Mouse (Mus musculus) neural tube, embryonic 10.5 days (tissue): ENCODE results near the gene Syne1.
A peak's percentile ranks its signal among the peaks of the same experiment; 100 is the strongest.

Experiments
- DNase-seq: peaks from one replicate; pipeline ENCODE4 v3.0.0-alpha.2; 2017; ENCODE audit warnings: low spot score; ENCODE audit errors: extremely low spot score

The Syne1 gene

DNA sequence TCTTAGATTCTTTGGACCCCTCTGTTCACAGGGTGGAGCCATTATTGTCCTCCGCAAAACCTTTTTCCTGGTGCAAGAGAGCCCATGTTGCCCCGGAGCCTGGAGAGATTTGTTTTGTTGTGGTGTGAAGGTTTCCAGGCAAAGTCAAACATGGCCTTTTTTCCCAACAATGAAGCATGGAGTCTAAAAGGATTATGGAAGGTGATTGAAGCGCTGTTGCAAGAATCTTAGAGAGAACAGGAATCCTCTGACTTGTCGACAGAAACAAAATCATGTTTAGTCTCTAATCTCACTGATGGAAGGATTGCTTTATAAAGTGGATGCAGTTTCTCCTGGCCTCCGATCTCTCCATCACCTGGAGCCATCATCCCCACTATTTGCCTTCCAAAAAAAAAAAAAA, at the start of gene Syne1:
TSS of gene Syne1 (minus strand) at position 101 of the 400 bp plus-strand sequence.
- no peak for DNase-seq

DNA sequence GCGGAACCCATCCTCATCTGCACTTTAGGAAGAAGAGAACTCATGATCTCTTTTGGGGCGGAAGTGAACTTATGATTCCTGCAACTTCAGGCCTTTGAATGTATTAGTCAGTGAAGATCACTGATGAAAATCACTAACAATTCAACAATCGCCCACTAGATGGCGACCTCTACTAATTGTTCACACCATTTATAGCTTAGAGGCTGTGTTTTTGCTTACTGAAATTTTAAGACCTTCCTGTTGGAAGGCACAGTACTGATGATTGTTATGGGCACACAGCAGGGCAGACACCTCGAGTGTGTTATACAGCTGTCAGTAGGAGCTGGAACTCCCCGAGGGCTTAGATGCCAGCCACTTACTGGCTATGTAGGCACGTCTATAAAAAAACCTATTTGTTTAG, 48.8 kb upstream of the Syne1 start:
- DNase-seq: peak; percentile 63

DNA sequence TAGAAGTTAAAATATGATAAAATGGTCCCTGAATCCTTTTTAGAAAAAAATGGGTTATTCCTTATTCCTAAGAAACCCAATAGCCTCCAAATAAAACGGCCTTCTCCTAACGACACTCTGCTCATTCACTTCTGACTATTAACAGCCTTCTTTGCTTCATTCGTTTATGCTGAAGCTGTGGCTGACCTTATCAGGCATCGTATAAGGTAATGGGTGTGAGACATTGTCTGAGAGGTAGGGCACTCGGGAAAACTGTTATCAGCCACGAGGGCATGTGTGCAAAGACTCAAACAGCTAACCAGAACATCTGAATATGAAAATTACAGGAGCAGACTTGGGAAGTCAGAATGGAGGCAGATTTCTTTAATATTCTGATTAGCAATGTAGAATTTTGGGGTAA, 45.3 kb upstream of the Syne1 start:
- no peak for DNase-seq

DNA sequence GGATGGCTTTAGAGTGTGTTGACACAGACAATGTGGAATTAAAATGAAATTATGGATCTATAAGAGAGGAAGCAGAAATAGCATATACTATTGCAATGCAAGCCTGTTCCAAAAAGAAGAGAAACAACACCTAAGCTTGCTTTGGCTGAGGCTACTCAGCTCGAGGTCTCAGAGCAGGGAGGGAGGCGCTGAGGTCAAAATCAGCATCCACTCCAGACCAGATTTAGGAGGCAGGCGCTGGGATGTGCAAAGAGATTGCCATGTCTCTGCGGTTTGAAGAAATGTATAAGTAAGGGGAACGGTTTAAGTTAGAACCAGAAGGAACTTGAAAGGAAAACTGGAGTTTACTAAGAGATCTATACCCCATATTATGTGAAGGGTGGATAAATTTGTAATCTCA, 43.2 kb upstream of the Syne1 start:
- no peak for DNase-seq

DNA sequence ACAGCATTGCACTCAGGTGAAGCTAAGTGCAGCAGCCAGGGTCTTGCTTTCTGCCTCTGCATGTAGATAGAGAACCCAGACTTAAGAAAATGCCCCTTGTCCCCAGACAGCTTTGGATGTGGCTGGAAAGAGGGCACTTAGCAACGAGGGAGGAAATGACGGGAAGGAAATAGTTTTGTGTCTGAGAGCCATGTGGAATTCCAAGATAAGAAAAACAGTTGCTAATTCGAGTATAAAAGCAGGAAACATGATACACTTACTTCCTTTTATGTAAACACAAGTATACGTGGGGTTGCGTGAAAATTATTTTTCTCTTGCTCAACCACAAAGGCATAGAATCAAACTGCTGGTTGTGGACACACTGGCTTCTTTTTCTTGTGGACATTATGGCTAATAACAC, 42.2 kb upstream of the Syne1 start, which contains the start of gene Myct1:
TSS of gene Myct1 (plus strand) at position 312 of the 400 bp plus-strand sequence.
- no peak for DNase-seq

DNA sequence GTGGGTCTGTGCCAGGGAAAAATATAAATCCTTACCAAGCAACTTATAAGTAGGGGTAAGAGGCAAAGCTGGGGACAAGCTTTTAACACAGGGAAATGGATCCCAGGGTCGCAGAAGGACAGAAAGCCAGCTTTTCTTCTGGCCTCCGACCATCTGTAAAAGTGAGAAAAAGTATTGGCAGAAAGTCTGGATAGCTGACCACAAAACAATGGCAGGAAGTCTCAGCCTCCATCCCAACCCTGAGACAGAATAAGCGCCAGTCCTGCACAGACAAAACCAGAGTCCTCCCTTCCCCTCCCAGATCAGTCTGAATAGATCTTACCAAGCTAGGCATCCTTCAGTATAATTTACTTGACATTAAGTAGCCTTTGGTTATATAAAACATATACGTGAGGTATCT, 40.7 kb upstream of the Syne1 start:
- no peak for DNase-seq

DNA sequence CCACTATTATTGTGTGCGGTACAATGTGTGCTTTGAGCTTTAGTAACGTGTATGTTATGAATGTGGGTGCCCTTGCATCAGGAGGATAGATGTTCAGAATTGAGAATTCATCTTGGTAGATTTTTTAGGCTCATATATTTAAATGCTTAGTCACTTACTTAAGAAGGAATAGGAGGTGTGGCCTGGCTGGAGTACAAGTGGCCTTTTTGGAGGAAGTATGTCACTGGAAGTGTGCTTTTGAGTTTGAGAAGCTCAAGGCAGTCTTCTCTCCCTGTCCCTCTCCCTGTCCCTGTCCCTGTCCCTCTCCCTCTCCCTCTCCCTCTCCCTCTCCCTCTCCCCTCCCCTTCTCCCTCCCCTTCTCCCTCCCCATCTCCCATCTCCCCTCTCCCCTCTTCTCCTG, 39.8 kb upstream of the Syne1 start:
- DNase-seq: no peak

DNA sequence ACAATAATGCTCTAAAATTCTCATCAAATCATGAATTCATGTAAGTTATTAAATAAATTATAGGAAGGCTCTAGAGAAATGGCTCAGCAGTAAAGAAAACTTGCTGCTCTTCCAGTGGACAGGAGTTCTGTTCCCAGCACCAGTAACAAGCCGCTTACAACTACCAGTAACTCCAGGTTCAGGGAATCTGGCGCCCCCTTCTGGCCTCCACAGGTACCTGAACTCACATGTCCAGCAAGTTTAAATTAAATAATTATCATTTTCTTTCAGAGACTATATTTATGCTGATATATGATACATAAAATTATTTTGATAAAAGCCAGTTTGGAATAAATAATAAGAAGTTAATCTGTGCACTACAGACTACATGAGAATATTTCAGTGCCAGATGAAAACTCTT, 22.0 kb upstream of the Syne1 start:
- DNase-seq: no peak

DNA sequence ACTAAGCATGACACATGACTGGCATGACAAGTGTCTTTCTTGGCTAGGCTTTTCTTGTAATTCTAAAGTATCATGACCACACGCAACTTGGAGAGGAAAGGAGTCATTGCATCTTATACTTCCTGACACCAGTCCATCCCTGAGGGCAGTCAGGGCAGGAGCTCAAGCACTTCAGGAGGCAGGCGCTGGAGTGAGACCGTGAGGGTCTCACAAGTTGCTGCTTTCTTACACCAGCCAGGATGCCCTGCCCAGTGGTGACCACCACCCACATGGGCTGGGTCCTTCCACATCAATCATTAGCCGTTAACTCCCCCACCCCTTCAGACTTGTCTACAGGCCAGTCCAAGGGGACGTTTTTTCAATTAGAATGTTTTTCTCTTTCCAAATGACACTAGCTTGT, 20.1 kb upstream of the Syne1 start:
- DNase-seq: no peak

DNA sequence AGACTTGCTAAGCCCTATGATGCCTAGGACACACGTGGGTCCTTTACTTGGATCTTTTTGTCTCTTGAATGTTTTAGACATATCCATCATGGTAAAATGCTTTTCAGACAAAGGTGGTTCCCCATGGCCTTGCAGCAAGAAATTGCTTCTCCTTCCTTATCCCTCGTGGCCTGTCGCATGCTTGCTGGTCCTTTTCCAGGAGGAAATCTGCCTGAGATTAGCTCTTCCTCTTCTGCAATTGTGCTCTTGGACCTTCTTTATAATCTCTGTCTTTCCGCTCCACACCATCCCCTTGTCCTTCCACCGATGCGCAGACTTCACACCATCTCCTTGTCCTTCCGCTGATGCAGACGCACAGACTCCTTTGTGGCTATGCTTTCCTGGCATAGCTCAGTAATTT, 18.8 kb upstream of the Syne1 start:
- no peak for DNase-seq

DNA sequence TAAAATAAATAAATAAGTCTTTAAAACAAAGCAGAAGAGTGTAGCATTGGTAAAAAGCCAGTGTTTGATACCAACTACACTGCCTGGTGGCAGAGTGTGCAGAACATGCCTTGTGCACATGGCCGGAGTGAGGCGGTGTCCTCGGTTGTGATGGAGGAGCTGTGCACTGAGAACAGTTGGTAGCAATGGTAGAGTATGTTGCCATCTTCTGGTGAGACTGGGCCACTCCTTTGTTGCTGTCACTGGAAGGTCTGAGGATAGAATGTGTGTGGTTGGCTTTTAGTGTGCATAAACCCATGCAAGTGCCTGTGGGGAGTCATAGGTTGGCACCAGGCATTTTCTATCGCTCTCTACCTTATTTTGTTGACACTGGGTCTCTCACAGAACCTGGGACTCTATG, 17.7 kb upstream of the Syne1 start:
- no peak for DNase-seq

DNA sequence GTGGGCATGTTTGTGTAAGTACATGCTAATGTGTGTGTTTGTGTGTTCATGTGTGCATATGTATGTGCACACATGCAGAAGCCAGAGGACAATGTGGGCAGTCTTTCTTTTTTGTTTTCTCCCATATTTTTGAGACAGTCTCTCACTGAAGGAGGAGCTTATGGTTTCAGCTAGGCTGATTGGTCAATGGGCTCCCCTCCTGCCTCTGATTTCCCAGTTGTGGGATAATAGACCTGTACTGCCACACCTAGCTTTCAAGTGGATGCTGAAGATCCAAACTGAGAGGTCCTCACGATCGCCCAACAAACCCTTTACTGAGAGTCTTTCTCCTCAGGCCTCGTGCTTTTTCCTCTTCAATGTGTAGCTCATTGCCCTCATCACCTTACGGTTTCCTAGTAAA, 10.4 kb upstream of the Syne1 start:
- DNase-seq: no peak

DNA sequence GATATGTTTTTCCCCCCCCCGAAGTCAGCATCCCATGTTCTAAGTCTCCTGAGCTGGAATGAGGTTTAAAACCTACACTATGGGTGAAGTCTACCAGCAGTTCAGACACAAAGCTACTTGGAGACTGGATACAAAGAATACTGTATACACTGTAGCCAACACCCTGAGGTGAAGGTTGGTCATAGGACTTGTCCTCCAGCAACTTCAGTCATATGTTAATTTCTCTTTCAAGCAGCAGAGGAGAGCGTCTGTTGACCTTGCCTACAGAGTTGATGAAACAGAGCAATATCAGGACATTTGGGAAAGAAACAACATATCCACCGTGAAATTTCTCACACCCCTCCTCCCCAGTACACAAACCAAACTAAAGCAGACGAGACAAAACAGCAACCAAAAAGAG, 9.2 kb upstream of the Syne1 start:
- DNase-seq: no peak

DNA sequence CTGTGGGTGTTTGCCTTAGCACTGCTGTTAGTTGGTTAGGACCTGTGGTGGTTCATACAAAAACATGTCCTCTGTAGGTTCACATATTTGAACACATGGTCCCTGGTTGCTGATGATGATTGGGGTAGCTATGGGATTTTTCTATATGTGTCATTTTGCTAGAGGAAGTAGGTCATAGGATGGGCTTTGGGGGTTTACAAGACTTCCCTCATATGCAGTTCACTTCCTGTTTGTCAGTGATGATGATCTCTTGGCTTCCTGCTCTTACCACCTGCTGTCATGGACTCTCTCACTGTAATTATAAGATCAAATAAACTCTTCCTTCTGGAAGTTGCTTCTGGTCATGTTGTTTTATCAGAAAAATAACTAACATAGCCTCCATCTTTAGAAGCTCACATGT, 7.5 kb upstream of the Syne1 start:
- DNase-seq: no peak

DNA sequence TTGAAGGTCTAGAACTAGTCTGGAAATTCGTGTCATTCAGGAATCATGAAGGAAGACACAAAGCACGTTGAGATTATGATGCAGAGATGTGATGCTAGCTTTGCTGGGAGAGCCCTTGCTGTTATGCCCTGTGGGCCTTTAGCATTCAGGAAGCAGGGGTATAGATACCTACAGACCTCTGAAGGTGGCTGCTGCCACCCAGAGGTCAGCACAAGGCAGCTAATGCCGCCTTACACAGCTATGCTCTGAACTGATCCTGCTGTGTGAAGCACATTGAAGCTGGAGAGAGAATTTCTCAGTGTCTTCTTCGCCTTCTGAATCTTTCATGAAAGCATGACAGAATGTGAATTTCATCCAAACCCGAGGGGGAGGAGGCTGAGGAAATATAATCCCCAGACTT, 3.7 kb upstream of the Syne1 start:
- DNase-seq: no peak

DNA sequence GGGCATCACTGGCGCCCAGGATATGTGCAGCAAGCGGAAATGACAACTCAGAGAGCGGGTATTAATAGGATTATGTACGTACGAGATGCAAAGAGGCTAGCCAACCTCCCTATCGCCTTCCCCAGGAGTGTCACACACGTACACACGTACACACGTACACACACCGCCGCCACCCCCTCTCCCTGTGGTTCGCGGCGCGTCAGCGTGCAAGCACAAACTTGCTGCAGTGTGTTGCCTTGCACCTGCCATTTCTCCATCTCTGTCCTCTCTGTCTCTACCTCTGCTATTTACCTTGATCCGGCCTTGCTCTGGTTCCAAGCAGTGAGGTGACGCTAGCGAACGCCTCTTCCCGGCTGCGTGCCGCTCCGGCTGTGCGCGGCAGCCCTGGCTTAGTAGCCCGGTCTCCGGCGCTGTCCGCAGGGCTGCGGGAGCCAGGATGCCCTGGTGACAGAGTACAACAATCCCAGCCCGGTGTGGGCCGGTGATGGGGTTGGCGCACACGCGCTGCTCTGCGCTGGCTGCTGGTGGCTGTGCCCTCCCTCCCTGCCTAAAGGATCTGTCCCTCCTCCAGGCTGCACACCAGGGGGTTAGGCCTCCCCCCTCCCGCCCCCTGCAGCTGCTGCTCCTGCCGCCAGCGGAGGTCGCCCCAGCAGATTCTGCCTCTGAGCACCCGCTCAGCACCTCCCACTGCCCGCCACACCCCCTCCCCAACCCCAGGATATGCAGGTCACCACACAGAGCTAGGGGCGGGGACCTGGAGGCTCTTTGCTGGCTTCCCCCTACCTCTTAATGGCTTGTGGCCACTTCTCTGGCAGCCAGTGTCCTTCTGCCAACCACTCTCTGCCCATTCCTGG, 887 bp downstream of the Syne1 start:
- DNase-seq: peak; percentile 58

DNA sequence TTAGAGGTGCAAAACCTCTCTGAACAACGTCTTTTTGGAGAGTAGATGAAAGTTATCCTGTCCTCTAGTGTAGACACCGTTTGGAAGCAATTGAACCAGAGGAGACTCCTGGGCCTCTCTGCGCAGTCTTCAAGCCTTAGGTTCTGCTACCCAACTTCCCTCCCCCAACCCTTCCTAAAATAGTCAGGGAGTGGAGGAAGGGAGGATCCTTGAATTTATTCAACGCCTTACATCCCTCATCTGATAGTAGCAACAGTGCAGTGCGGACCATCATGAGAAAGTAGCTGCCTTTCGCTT, 1.5 kb downstream of the Syne1 start:
- DNase-seq: no peak

DNA sequence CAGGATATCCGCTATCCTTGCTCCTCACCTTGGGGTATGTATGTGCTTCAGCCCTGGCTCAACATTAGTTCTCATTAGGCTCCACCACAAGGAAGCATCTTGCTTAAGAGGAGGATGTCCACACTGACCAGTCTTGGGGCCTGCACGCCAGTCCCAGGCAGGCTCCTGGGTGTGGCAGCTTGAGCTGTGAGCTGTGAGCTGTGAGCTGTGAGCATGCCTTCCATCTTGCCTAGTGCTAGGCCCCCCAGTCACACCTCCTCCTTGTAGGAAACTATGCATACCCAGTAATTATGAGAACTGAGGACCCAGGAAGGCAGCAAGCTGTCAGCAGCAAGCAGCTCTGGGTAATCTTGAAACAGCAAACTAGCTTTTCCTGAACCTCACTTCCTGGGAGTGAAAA, 2.6 kb downstream of the Syne1 start:
- DNase-seq: no peak

DNA sequence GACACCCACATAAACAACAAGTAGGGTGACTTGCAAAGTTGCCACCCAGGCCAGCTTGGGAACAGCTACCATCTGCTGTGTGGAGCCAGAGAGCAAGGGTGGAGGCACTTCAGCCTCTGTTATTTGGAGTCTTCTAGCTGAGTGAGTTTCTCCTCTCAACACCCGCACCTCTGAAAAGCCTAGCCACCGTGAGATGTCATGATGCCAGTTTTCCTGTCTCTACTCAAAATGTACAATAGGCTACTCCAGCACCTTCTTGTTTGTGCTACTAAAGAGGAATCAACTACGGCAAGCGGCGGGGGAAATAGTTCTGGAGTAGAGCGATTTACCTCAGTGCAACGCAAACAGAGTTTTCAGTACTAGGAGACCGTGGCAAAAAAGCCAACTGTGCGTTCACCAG, 3.5 kb downstream of the Syne1 start:
- DNase-seq: no peak

DNA sequence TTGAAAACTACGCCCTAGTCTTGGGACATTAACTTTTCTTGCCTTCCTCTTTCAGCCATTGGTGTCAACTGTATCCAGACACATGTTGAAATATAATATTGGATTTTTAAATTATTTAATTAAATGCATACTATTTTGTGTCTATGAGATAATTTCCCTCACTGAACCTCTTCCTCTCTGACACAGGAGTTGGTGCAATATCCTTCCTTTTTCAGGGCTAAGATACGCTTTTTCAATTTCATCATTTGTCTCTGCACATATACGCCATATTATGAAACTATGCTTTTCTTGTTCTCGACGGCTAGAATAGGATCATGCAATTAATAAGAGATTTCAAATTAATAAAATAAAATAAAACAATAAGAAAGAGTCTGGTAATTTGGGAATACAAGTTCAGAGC, 4.9 kb downstream of the Syne1 start:
- DNase-seq: no peak

DNA sequence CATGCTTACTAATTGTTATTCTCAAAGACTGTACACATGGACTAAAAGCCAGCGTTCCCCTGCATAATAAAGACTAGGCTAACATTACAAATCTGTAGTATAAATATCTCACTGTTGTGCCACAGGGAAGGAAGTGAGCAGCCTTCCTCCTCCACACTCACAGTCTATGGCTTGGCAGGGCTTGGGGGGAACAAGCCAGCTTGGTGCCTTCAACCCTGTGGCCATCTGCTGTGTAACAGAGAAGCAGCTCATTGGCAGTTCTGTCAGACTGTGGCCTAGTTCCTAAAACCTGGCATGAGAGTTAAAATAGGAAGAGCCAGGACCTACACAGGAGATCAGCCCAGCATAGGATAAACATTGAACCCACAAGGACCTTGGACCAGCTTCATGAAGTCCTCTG, 23.0 kb downstream of the Syne1 start:
- no peak for DNase-seq

DNA sequence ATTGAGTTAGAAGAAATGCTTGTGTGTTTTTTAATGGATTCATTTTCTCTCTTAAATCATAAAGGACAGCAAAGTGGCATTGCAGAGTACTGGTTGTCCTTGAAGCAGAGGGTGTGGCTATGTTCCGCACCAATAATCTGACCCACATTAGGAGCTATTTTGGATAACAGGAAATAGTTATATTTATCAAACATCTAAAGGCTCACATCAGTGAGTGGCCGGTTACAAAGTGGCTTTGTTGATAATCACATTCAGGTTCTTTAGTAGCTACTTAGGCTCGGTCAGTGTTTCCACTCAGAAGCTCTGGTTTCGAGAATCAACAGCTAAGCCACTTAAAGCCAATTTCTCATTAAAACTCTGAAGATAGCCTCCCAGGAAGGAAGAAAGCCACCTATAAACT, 23.6 kb downstream of the Syne1 start:
- DNase-seq: no peak

DNA sequence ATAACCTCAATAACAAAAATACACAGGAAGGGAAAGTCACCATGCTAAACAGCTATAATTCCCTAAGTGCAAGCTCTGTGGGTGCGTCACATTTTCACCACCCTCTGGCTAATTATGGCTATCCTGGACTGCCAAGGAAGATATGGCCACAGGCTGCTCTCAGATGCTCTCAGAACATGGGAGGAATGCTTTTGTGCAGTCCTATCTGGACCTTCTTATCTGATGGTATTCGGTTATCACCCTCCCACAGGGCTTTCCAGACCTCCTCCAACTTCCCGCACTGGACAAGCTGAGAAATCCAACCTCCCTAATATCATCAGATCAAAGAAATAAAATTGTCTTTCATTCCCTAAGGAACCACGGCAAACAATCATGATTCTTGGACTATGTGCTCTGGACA, 28.4 kb downstream of the Syne1 start:
- no peak for DNase-seq

DNA sequence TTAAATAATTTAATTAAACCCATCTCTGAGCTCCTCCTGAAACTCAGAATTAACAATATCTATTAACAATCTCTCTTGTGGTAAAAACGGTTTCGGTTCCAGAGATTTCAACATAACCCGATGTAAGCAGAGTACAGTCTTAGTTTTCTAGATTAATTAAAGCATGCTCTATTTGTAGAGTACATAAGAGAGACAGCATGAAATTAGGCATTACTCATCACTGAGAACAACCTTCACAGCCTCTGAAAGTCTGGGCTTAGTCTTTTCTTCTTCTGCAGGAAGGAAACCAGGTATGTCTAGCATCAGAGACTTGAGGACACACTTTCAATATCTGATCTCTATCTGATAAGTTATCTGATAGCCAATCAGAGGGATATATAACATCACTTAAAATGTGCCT, 29.0 kb downstream of the Syne1 start:
- DNase-seq: no peak
